Mouse (Mus musculus): Measurements from ENCODE around the gene Rnf19b.

Gene Rnf19b

DNA sequence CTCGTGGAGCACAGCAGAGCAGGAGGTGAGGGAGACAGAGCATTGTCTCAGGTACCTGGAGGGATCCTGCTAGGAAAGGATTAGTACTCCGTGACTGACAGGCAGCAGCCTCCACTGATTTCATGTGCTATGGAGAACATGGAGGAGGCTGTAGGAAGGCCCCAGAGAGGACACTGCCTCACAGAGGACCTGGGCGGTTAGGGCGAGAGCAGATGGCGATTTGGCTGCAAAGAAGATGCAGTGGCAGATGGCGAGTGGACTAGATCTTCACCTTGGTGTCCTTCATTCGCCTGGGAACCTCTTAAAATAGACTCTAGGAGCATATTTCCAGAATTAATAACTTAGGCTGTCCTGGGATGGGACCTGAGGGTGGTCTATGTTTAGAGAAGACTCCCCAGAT is 23.0 kb downstream of the Rnf19b start:
- no peak for DNase-seq

DNA sequence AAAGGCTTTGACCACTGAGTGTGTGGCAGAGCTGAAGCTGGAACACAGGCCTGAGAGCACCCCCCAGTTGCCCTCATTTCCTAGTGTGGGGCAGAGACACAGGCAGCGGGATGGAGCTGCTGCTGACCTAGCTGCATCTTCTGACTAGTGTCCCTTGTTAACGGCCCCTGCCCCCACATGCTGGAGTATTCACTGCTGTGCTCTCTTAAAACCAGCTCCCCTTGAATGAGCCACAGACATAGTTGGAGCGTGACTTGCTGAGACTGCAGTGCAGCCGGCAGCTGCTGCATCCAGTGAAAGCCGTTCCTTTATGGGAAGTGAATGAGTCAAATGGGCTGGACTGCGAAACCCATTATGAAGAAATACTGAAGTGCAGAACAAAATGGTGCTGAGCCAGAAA is 23.4 kb downstream of the Rnf19b start:
- DNase-seq, result peak; percentile 10

DNA sequence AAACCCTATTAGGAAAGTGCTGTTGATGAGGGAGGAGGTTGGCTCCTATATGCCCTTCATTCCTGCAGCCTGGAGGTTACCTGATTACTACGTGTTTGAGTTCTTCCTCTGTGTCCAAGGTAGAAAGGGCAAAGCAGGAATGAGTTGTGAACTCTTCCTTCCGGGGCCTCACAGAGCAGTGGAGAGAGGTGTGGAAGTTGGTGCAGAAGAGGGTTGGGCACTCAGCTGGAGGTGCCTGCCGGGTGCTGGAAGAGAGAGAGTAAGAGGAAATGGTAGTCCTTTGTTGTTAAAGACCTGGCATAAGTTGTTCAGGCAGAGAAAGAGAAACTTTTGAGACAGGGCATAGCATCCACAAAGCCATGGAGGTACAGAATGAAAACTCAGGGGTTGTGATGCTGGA is 23.9 kb downstream of the Rnf19b start:
- DNase-seq, result no peak

DNA sequence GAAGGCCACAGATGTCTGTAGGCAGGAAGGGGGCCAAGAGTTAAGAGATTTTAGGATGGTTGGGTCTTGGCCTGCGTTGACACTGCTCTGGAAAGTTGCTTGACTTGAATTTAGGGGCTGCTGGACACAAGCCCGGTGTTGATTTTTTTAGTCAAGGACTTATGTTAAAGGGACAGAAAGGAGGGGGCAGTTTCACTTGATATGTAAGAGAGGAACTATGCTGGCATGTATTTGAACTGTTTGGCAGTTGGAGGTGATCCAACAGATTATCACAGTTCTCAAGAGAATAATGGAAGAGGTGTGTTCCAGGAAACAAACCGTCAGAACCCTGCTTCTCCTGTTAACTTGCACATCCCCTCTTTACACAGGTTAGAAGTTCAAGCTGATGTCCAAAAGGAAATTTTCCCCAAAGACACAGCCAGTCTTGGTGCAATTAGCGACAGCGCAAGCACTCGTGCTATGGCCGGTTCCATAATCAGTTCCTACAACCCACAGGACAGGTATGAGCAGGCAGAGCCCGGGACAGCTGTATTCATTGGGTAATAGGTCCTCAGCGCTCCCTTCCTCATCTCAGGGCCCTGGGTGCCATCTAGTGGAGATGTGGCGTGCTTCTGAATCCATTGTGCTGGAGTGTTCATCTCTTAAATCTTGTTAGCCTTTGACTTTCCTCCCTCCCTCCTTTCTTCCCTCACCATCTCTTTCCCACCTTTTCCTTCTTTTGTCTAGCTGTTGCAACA is 24.5 kb downstream of the Rnf19b start:
- peak; percentile 75 for DNase-seq

DNA sequence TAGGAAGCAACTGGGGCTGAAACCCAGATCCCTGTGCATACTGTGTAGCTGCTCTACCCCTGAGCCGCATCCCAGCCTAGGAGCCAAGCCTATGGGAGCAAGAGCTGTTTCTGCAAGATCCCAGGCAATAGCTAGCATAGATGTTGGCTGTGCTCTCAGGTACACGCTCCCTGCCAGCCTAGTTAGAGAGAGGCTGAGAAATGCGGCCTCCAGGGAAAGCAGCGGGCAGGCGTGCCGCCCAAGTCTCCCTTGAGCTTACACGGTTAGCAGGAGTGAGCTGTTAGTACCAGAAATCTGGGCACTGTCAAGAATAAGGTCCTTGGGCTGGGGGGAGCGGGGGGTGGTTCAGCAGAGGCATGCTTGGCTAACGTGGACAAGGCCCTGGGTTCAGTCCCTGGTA is 26.8 kb downstream of the Rnf19b start:
- DNase-seq, result no peak

DNA sequence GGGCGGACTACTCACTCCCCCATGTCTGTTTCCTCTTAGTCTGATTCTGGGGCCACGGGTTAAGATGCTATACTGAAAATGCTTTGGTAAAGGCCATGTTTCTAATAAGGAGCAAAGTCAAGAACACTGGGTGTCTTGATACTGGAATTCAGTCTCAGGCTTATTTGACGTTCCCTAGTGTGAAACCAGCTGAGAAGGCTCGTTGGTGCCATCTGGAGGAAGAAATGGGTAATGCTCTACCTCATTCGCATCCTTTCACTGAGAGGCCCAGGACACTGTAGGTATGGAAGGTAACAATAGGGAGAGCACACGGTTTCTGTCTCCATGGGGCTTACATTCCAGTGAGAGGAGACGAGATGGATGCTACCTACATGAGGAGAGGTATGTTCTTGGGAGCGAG is 28.0 kb downstream of the Rnf19b start:
- peak; percentile 82 for DNase-seq

DNA sequence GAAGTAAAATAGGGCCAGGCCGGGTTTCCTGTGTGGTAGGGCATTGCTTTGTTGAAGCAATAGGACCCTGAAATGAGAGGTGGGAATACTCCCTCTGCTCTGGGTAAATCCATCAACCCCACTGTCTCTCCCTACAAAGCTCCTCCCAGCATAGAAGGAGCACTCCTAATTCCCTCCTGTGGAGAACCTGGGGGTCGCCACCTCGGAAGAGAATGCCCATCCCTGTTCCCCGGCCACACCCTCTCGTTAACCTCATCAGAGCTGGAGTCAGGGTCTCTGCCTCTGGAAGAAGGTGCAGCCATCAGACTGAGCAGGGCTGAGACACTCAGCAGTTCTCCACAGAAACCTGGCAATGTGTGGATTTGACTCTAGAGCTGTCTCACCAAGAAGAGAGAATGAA is 29.8 kb downstream of the Rnf19b start:
- DNase-seq, result no peak

DNA sequence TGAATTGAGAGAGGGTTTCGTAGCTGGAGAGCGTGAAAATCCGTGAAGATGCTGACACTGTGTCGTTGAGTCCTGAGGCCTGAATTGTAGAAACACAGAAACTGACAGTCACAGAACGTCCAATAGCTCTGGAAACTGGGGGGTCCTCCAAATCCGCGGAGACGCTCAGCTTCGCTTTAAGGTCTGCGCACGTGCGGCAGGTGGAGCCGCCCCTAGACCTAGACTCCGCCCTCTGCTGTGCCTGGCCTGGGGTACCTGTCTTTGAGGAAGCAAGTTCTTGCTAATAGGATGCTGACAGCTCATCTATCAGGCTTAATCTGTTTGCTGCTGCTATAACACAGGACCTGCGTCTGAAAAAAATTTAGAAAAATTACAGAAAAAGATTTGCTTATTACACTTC is 37.2 kb downstream of the Rnf19b start:
- no peak for DNase-seq

DNA sequence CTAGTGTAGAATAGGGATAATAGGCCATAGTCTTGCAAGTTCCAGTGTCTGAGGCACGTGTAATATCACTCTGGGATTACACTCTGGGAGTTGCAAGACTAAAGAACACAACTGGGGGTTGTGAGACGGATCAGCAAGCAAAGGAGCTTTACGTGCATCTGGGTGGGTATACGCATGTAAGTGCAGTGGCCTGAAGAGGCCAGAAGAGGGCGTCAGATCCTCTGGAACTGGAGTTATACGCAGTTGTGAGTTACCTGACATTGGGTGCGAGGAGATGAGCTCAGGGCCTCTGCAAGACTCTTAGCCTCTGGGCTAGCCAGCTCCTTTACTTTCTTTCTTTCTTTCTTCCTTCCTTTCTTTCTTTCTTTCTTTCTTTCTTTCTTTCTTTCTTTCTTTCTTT is 38.9 kb downstream of the Rnf19b start:
- DNase-seq, result no peak

DNA sequence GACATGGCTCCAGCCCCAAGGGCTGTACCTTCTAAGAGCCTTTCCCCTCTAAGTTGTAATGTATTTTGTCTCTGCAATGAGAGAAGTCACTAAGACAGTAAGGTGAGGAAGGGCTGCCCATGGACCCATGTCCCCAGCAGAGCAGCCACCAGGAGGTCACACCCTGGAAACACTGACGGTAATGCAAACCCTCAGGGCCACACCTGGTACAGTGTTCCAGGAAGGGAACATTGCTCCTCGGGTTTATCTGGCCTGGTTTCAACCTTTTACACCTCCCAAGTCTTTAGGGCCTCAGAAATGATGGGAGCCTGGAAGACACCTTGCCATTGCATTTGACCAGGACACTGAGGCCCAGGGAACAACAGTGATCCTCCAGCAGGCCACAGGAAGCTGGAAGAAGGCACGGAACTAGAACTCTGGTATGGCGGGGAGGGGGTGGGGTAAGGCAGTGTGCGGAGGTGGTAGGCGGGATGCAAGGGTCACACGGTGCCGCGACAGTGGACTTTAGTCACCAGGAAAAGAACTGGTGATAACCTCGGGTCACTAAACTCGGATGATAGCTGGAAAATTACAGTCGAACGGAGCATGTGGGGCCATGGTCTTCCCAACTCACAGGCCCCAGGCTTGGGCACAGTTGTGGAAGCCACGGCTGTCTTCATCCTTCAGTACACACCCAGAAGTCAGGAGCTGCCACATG is 44.2 kb downstream of the Rnf19b start:
- DNase-seq, result no peak

DNA sequence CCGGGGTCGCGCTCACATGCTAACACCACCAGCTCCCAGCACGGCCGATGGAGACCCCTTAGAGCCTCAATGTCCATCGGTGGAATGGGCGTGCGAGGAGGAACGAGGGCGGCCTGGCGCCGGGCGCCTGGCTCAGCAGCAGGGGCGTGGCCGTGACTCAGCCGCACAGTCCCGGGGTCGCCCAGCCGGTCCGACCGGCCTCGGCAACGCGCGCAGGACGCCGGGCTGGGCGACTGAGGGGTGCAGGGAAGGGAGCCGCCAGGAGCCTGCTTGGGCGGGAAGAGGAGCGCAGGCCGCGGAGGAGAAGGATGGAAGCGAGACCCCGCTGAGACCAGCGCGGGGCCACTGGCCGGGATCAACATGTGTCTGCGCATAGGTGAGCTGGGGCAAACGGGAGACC is 47.3 kb downstream of the Rnf19b start, which contains the start of gene Tmem54:
Gene Tmem54 (plus strand): TSS at position 193 of the 400 bp plus-strand sequence.
- DNase-seq, result peak; percentile 37

DNA sequence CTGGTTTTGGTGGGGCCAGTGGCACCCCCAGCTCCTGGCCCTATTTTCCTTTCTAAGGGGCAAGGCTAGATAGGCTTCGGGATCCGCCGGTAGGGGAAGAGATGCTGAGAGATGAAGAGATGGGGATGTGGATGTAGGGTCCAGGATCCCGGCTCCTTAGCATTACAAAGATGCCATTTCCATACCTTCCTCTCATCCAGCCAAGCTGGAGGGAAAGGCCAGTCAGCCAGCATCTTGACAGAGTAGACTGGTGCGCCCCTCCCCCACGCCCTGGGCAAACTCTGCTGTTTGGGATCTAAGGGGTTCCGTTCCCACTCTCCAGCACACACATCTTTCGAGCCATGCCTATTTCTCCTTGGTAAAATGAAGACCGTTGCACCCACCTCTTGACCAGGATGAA is 48.0 kb downstream of the Rnf19b start:
- DNase-seq, result no peak

DNA sequence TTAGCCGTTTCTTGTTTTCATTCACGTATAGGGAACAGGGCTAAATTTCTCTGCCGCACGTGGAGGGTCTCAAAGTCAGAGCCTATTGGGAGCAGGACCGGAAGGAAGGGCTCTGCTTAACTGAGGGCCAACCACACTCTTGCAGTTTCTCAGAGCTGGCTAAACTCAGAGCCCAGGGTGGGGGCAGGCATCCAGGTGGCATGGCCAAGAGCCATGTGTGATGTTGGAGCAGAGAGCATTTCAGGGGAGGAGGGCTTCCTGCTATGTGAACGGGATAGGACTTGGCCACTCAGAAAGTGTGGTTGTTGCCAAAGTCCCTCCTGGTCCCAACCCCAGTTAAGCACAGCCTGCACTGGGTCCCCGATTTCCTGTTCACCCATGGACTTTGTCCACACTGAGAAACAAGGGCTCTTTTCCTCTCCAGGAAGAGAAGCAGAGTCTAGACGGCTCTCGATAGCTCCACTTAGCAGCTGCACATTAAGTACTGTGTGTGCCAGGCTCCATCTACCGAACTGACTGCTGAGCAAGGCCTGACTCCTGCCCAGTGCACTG is 49.4 kb downstream of the Rnf19b start:
- DNase-seq, result no peak

DNA sequence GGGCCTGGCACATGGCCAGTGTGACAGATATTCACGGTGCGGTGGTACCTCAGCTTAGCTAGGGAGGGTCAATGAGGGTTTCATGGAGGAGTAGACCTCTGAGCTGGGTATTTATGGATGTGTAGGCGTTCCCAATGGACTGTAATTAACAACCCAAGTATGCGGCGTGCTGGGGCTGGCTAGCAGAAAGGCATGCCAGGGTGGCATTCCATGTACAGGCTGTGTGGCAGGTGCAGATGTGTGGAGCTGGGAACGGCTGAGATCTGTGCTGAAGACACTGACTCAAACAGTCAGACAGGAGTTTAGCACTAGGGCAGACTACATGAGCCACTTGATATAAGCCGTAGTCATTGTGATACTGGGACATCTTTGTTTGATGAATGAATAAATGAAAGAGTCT is 50.6 kb downstream of the Rnf19b start:
- no peak for DNase-seq

DNA sequence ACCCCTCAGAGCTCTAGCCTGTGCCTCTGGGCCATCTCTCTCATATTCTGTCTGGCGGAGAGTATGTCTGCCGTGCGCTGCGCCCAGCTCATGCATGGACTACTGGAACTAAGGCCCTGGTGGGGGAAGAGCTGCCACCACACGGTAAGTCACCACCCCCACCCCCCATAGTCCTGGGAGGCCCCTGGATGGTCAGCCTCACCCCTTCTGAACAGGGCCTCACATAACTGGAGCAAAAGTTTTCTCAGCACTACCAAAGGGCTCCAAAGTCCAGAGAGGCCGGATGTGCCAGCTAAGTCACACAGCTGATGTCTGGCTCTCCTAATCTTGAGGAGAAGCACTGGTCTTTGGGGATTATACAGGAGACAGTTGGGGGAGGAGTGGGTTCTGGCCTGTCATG is 52.7 kb downstream of the Rnf19b start:
- no peak for DNase-seq

DNA sequence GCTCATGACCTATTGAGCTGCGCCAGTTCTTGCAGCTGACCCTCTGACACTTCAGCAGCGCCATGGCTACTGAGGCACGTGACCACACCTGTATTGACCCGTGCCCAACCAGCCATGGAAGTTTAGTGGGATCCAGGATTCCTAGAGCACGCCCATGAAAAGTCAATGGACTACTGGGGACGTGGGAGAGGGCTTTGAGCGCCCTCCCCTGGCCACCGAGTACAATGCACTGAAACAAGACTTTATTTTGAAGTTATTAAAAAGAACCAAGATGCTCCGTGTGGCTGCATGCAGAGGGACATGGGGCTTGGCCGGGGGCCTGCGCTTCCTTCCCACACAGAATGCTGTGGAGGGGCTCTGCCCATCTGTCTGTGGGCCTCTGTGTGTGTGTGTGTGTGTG is 53.3 kb downstream of the Rnf19b start:
- DNase-seq, result no peak

DNA sequence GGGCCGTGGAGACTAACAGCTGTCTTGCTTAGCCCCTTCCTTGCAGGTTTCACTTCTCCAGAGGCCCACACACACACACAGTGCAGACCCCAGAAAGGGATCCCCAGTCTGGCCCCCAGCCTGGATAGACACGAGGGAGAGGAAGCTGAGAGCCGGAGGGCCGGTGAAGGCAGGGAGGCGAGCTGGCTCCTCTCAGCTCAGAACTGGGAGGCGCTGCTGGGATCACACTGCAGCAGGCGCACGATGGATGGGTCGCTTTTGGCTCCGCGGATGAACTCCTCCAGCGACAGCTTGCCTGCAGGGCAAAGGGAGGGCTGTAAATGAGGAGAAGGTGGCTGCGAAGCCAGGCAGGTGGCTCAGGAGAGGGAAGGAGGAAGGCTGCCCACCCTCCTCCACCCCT is 54.2 kb downstream of the Rnf19b start:
- no peak for DNase-seq

DNA sequence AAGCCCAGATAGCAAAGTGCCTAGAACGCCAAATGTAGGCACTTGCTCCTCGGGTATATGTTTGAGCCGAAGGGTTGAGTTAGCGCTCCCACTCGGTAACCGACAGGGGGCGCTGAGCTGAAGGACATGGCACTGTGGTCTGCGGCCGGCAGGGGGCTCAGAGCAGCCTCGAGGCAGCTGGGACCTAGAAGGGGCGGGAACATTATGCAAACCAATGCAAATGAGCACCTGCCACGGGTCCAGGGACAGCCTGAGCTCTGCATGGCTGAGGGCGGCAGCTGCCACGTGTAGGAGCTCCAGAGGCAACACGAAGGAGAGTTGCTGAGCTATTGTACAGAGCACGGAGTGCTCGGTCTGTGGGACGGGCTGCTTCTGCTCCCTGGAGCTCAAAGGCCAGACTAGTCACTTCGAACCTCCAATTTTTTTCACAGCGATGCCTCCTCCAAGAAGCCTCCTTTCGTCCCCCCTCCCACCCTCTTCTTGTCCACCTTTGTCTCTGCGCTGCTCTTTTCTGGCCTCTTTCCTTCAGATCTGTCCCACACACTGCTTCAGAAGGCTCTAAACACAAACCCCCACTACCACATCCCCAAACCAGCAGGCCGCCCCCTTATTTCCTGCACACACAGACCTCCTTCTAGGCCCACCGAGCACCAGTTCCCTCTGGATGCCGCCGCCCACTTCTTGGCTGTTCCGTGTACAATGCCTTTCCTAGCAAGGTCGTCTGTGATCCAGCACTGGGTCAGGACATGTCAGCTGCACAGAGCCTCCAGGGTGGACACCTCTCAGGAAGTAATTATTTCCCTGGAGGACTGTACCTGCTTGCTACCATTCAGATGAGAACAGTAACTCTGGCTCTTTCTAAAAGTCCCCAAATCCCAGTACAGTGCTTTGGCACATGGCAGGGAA is 55.3 kb downstream of the Rnf19b start:
- peak; percentile 62 for DNase-seq

DNA sequence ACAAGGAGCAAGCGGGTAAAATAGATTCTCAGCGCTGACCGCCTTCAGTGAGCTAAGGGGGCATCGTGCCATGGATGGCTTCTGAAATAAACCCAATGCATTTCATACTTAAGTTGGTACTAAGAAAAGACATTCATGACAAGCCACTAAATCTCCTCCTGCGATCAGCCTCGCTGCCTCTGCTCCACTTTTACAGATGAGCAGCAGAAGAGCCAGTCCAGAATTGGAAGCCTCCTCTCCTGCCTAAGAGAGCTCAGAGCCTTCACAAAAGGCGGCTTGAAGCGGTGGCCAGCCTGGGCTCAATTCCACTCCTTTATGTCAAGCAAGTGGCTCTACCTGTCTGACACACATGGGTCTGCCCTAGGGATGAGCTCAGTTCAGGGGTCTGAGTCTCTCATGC is 58.6 kb downstream of the Rnf19b start:
- no peak for DNase-seq

DNA sequence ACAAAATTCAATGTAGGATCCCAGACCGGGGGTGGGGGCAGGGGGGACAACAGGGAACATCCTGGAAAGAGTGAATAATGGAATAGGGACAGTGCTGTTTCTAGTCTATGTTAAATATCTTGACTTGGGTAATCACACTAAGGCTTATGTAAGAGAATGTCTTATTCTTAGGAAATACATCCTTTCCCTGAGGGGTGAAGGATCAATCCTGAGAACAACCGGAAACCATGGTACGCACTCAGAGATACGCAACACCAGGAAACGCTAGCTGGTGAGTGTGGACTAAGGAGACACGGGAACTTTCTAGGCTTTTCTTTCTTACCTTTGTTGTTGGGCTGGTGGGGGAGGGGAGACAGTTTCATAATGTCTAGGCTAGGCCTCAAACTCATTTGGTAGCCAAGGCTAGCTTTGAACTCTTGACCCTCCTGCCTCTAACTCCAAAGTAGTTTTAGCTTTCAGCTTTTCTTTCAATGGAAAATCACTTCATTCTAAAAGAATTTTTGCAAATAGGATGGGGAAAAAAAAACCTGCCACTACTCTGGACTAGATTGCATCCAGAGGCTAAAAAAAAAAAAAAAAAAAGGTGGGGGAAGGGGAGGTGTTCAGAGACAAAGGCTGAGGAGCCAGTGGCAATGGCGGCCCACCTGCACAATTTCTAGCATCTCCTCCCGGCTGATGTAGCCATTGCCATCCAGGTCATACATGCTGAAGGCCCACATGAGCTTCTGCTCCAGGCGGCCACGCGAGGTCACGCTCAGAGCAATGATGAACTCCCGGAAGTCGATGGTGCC is 59.8 kb downstream of the Rnf19b start:
- no peak for DNase-seq

DNA sequence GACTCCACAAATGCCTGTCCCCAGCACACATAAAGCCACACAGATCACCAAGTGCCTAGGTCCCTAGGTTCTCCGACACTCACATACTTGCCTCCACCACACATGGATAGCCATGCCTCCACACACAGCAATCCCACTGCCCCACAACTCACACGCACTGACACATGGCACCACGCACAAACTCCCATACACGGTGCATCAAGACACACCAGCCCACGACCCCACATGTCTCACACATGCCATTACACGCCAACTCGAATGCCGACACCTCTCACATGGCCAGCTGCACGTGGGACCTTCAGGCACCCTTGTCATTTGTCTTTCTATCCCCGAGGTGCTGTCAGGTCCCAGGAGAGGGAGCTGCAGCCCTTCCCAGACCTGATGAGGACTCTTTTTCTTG is 61.6 kb downstream of the Rnf19b start:
- DNase-seq, result no peak

All from lung, postnatal 14 days (tissue).